Mouse (Mus musculus) left cerebral cortex, adult 2 months (tissue): ENCODE results near the gene Nkx2-3. TPM values are rescaled to one million over a fixed set of nuclear protein-coding genes. Genes with fewer than 3 reads are reported as not detected.

ENCODE experiments used
- DNase-seq, 2 experiments: peaks; one replicate each; pipeline ENCODE4 v3.0.0; 2021 to 2022; ENCODE audit warnings: low spot score in 2 of 2, mixed read lengths in 1 of 2; ENCODE audit errors: extremely low spot score in 1 of 2
- H3K27ac ChIP-seq: fragments of 200-600 bp; 2 replicates; pipeline ENCODE4 v1.8.1; 2022
- H3K4me3 ChIP-seq: fragments of 200-600 bp; 2 replicates; pipeline ENCODE4 v1.8.1; 2022
- CTCF ChIP-seq: fragments of 200-600 bp; IDR thresholded peaks from 2 replicates; pipeline ENCODE4 v1.8.1; 2022; ENCODE audit warnings: antibody characterized with exemption, mild to moderate bottlenecking, moderate library complexity
- intact Hi-C: fragments of 180-260 bp; cut with DNase I; formaldehyde crosslinking; loops from one replicate; pipeline ENCODE4 v1.15.1; 2025
- total RNA-seq, 2 experiments: library from RNA; stranded (reverse); gene quantifications; 2 replicates each; pipeline ENCODE4 v1.2.3; 2021

The Nkx2-3 gene
- total RNA-seq, 2 experiments from 2014 or later: not detected

- intact Hi-C loops: loop anchor here (5.0 kb wide), 2 partner anchors 42 to 1143 kb away; partner anchors contain the start of gene Pax2
- TF ChIP-seq CTCF: no peak; the same call in 1 of the 2 replicates
- Histone ChIP-seq H3K27ac (no peak overlapping the region), H3K4me3 (no peak overlapping the region)
- no peak for DNase-seq
These were observed 2.4 kb downstream of the Nkx2-3 start for GRCm38 (mm10) chr19:43614341-43615073.

- DNase-seq: no peak
- no peak for TF ChIP-seq CTCF
- intact Hi-C loops: loop anchor here (5.0 kb wide), 1 partner anchor 43 kb away; no protein-coding TSS in a partner anchor
- Histone ChIP-seq H3K4me3 (no peak overlapping the region), H3K27ac (no peak overlapping the region)
These were observed 2.9 kb downstream of the Nkx2-3 start for GRCm38 (mm10) chr19:43615074-43615445.

- intact Hi-C loops: loop anchor here (5.0 kb wide), 1 partner anchor 43 kb away; no protein-coding TSS in a partner anchor
- H3K27ac ChIP-seq: no peak overlapping the region
- DNase-seq: no peak
- H3K4me3 ChIP-seq: no peak overlapping the region
- no peak for TF ChIP-seq CTCF
These were observed 3.7 kb downstream of the Nkx2-3 start for GRCm38 (mm10) chr19:43615571-43616414.

GRCm38 (mm10) chr19:43616415-43616861 is 4.3 kb downstream of the Nkx2-3 start:
- Histone ChIP-seq H3K27ac (no peak overlapping the region), H3K4me3 (no peak overlapping the region)
- DNase-seq: no peak
- no peak for TF ChIP-seq CTCF
- intact Hi-C loops: loop anchor here (5.0 kb wide), 1 partner anchor 44 kb away; no protein-coding TSS in a partner anchor

- intact Hi-C loops: loop anchor here (5.0 kb wide), 1 partner anchor 45 kb away; no protein-coding TSS in a partner anchor
- DNase-seq: no peak
- Histone ChIP-seq H3K27ac (no peak overlapping the region), H3K4me3 (no peak overlapping the region)
- no peak for TF ChIP-seq CTCF
These were observed 4.8 kb downstream of the Nkx2-3 start for GRCm38 (mm10) chr19:43616889-43617288.

GRCm38 (mm10) chr19:43617761-43618349 is 5.7 kb downstream of the Nkx2-3 start:
- no peak for TF ChIP-seq CTCF
- DNase-seq: no peak
- Histone ChIP-seq H3K27ac (no peak overlapping the region), H3K4me3 (no peak overlapping the region)
- intact Hi-C loops: loop anchor here (5.0 kb wide), 1 partner anchor 46 kb away; no protein-coding TSS in a partner anchor

- TF ChIP-seq CTCF: no peak
- intact Hi-C loops: loop anchor here (5.0 kb wide), 1 partner anchor 46 kb away; no protein-coding TSS in a partner anchor
These were observed 6.4 kb downstream of the Nkx2-3 start for GRCm38 (mm10) chr19:43618505-43619030.

GRCm38 (mm10) chr19:43619916-43620479 is 7.9 kb downstream of the Nkx2-3 start:
- Histone ChIP-seq H3K27ac (no peak overlapping the region), H3K4me3 (no peak overlapping the region)
- TF ChIP-seq CTCF: no peak
- intact Hi-C loops: loop anchor here (5.0 kb wide), 1 partner anchor 48 kb away; no protein-coding TSS in a partner anchor
- DNase-seq: no peak

More at GRCm38 (mm10) chr19:43618505-43619030, 6.4 kb downstream of the Nkx2-3 start:
- Histone ChIP-seq H3K27ac (no peak overlapping the region), H3K4me3 (no peak overlapping the region)
- no peak for DNase-seq

- Histone ChIP-seq H3K4me3 (no peak overlapping the region), H3K27ac (no peak overlapping the region)
- peak in 1 of 2 experiments; percentile 39 for DNase-seq
- peak; percentile 72 for TF ChIP-seq CTCF
- intact Hi-C loops: loop anchor here (1.0 kb wide), 1 partner anchor 94 kb away; no protein-coding TSS in a partner anchor
These were observed 11.8 kb downstream of the Nkx2-3 start for GRCm38 (mm10) chr19:43623913-43624312.

- Histone ChIP-seq H3K27ac (no peak overlapping the region), H3K4me3 (no peak overlapping the region)
- no peak for TF ChIP-seq CTCF
- intact Hi-C loops: no loop called here
- no peak for DNase-seq
These were observed 14.0 kb downstream of the Nkx2-3 start for GRCm38 (mm10) chr19:43626160-43626559.

- no peak for DNase-seq
- no peak overlapping the region for H3K4me3 ChIP-seq
- TF ChIP-seq CTCF: no peak; the same call in 1 of the 2 replicates
- intact Hi-C loops: no loop called here
- H3K27ac ChIP-seq: no peak overlapping the region
These were observed 15.2 kb downstream of the Nkx2-3 start for GRCm38 (mm10) chr19:43627345-43627744.
